Mouse (Mus musculus) hindbrain, embryonic 16.5 days (tissue): ENCODE results near the gene Fbxo42. TPM values are rescaled to one million over a fixed set of nuclear protein-coding genes. Genes with fewer than 3 reads are reported as not detected.
A peak's percentile ranks its signal among the peaks of the same experiment; 100 is the strongest.

Experiments
- ATAC-seq: fragments of 200-750 bp; cut with Nextera tagmentation; 2 replicates; pipeline ENCODE4 v1.8.0; 2017; ENCODE audit warnings: moderate TSS enrichment, moderate library complexity
- H3K27ac ChIP-seq: fragments of 300-500 bp; sonication (generic); 2 replicates; pipeline ENCODE4 v1.5.1; 2014; ENCODE audit warnings: low read depth, mild to moderate bottlenecking, control low read depth, low read length, moderate library complexity
- H3K27me3 ChIP-seq: fragments of 300-500 bp; sonication (generic); replicated peaks from 2 replicates; pipeline ENCODE4 v1.6.1; 2014; ENCODE audit warnings: low read length; ENCODE audit not compliant: control insufficient read depth, insufficient read depth
- H3K36me3 ChIP-seq: fragments of 300-500 bp; sonication (generic); 2 replicates; pipeline ENCODE4 v1.6.1; 2014; ENCODE audit warnings: mild to moderate bottlenecking, low read length, moderate library complexity, mixed read lengths; ENCODE audit not compliant: control insufficient read depth, insufficient read depth
- H3K4me1 ChIP-seq: fragments of 300-500 bp; sonication (generic); 2 replicates; pipeline ENCODE4 v1.6.1; 2014; ENCODE audit warnings: low read depth, low read length; ENCODE audit not compliant: control insufficient read depth, insufficient read depth
- H3K4me2 ChIP-seq: fragments of 300-500 bp; sonication (generic); 2 replicates; pipeline ENCODE4 v1.6.1; 2014; ENCODE audit warnings: mild to moderate bottlenecking, low read length, control low read depth, moderate library complexity
- H3K4me3 ChIP-seq: fragments of 300-500 bp; sonication (generic); 2 replicates; pipeline ENCODE4 v1.5.1; 2014; ENCODE audit warnings: mild to moderate bottlenecking, low read length, control low read depth, moderate library complexity
- H3K9ac ChIP-seq: fragments of 300-500 bp; sonication (generic); 2 replicates; pipeline ENCODE4 v1.6.1; 2014; ENCODE audit warnings: low read depth, mild to moderate bottlenecking, control low read depth, low read length, moderate library complexity
- H3K9me3 ChIP-seq: fragments of 300-500 bp; sonication (generic); 2 replicates; pipeline ENCODE4 v1.6.1; 2014; ENCODE audit warnings: mild to moderate bottlenecking, low read length, moderate library complexity; ENCODE audit not compliant: control insufficient read depth
- WGBS: fragments of 180-500 bp; shearing (Covaris S2); extraction: QIAGEN DNeasy Blood & Tissue Kit; methylation state at CpG from one replicate; pipeline ENCODE4 v1.1.7; 2014; 5-methylcytosine and 5-hydroxymethylcytosine counted together
- polyA plus RNA-seq: library from polyadenylated mRNA; unstranded; fragments of >200 nt; fragmentation: Nextera tagmentation; extraction: Ambion mirVana; gene quantifications from 2 replicates; pipeline ENCODE4 v1.2.1, GENCODE M21; 2015

The Fbxo42 gene
- polyA plus RNA-seq, 1 experiment from 2014 or later, result 20.4 TPM

DNA sequence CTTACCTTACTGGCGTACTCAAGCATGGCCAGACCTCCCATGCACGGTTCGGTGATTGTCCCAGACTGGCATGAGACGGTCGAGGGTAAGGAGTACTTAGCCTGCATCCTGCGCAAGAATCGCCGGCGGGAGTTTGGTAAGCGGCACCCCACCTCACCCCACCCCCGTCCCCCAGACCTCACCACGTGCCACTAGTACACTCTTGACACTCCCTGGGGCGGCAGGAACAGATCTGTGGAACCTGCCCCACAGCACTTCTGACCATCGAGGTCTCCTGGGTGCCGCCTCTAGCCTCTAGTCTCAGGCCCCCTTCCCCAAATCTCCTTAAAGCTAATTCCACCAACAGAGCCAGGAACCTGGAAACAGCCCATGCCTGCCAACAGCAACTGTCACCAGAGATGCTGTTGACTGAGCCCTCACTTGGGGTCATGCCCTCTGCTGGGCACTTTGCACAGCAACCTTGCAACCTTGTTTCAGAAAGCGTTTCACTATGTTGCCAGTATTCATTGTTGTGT is 66.7 kb downstream of the Fbxo42 start:
- Histone ChIP-seq H3K4me2 (peak overlapping the region; percentile 96), H3K4me1 (peaks cover 10% of the 10 kb centered on the region), H3K27ac (no peak overlapping the region), H3K27me3 (no peaks in the 10 kb centered on the region), H3K9ac (peak overlapping the region; percentile 77), H3K4me3 (peak overlapping the region; percentile 64), H3K36me3 (no peaks in the 10 kb centered on the region), H3K9me3 (no peaks in the 10 kb centered on the region)
- WGBS, result 2% methylated on average over 16 of the region's 16 CpGs
- peak; percentile 72 for ATAC-seq

DNA sequence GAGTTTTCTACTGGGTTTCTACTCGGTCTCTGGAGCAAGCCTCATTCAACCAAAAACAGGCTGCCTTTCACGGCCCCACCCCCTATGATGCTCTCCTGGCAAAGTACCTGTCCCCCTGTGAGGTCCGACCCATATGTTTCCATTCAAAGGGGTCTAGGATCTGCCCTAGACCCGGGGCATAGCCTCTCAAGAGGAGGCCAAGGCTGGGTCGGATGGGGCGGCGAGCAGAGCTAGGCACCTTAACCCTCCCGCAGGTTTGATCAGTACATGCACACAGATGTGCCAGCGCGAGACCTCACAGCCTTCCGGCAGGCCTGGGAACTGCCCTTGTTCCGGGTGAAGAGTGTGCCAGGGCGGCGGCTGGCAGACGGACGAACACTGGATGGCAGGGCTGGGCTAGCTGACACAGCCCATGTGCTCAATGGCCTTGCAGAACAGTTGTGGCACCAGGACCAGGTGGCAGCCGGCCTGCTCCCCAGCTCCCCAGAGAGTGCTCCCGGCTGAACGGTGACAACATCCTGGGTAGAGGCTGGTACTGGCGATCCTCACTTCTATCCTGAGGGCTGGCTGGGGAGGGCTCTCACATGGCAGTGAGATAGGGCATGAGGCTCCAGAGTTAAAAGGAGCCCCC is 72.0 kb downstream of the Fbxo42 start:
- no peak overlapping the region for H3K27ac ChIP-seq
- WGBS, result 77% methylated on average over 20 of the region's 20 CpGs
- ATAC-seq, result peak; percentile 37; the same call in 1 of the 2 replicates

DNA sequence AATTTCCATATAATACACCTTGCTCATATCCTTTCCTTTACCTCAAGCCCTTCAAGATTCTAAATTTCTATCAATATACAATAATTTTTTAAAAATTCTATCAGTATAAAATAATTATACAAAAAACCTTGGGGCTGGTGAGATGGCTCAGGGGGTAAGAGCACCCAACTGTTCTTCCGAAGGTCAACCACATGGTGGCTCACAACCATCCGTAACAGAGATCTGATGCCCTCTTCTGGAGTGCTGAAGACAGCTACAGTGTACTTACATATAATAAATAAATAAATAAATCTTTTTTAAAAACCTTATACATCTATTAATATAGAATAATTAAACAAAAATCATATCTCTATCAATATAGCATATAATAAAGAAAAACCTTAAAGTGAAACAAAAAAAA is 74.1 kb downstream of the Fbxo42 start:
- H3K4me3 ChIP-seq, result no peak overlapping the region
- no peaks in the 10 kb centered on the region for H3K4me1 ChIP-seq
- no peak overlapping the region for H3K4me2 ChIP-seq
- WGBS, result 76% methylated on average over 2 of the region's 2 CpGs
- no peaks in the 10 kb centered on the region; the same call in 1 of the 2 replicates for H3K9me3 ChIP-seq
- no peak for ATAC-seq
- H3K9ac ChIP-seq, result no peak overlapping the region
- no peaks in the 10 kb centered on the region for H3K27me3 ChIP-seq
- H3K27ac ChIP-seq, result no peak overlapping the region
- 0 out of 2 replicates have a peak, but pooled peaks cover 2% of the 10 kb centered on the region for H3K36me3 ChIP-seq

More for the DNA sequence above, 72.0 kb downstream of the Fbxo42 start:
- no peak overlapping the region for H3K4me2 ChIP-seq
- H3K9ac ChIP-seq, result no peak overlapping the region
- peaks cover under 1% of the 10 kb centered on the region; the same call in 1 of the 2 replicates for H3K4me1 ChIP-seq
- H3K4me3 ChIP-seq, result no peak overlapping the region
- no peaks in the 10 kb centered on the region for H3K27me3 ChIP-seq
- no peaks in the 10 kb centered on the region; the same call in 1 of the 2 replicates for H3K9me3 ChIP-seq
- H3K36me3 ChIP-seq, result 0 out of 2 replicates have a peak, but pooled peaks cover 2% of the 10 kb centered on the region

DNA sequence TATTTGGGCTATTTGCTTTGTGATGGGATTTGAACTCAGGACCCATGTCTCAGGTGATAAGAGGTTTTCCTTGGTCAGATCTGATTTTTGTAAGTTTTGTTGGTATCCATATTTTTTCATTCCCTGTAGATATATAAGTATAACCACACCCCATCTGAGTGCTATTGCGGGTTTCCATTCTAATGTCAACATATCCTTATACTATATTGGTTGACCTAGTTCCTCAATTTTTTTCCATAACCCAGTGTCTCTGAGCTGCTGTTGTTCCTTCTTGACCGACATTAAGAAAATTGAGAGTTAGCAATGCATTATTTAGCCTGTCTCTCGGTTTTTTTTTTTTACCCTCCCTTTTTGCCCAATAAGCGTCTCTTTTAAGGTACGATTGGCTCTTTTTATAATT is 75.0 kb downstream of the Fbxo42 start:
- H3K27me3 ChIP-seq, result no peaks in the 10 kb centered on the region
- ATAC-seq, result no peak
- H3K4me1 ChIP-seq, result no peaks in the 10 kb centered on the region
- no peak overlapping the region for H3K4me2 ChIP-seq
- H3K27ac ChIP-seq, result no peak overlapping the region
- H3K36me3 ChIP-seq, result 0 out of 2 replicates have a peak, but pooled peaks cover 2% of the 10 kb centered on the region
- H3K9me3 ChIP-seq, result no peaks in the 10 kb centered on the region; the same call in 1 of the 2 replicates
- 88% methylated on average over 5 of the region's 5 CpGs for WGBS
- no peak overlapping the region for H3K9ac ChIP-seq
- no peak overlapping the region for H3K4me3 ChIP-seq

DNA sequence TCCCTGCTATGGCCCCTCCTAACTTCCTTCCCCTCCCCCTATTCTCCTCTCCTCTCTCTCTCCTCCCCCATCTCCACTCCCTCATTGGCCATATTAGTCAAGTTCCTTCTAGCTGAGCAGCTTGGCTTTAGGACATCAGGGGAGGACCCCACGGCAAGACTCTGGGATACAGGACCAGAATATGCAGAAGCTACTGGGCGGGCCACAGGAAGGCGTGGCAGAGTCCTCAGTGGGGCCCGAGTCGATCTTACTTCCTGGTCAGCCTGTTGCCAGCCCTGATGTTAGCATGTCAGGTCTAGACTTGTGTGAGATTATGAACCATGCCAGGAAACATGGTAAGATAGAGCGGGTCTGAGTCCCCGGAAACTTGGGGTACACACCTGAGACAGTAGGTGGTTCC is 81.0 kb downstream of the Fbxo42 start:
- Histone ChIP-seq H3K27ac (no peak overlapping the region), H3K27me3 (no peaks in the 10 kb centered on the region), H3K4me2 (no peak overlapping the region), H3K9ac (no peak overlapping the region), H3K4me1 (no peaks in the 10 kb centered on the region), H3K9me3 (no peaks in the 10 kb centered on the region), H3K4me3 (no peak overlapping the region), H3K36me3 (no peaks in the 10 kb centered on the region)
- no peak for ATAC-seq
- 91% methylated on average over 7 of the region's 7 CpGs for WGBS

DNA sequence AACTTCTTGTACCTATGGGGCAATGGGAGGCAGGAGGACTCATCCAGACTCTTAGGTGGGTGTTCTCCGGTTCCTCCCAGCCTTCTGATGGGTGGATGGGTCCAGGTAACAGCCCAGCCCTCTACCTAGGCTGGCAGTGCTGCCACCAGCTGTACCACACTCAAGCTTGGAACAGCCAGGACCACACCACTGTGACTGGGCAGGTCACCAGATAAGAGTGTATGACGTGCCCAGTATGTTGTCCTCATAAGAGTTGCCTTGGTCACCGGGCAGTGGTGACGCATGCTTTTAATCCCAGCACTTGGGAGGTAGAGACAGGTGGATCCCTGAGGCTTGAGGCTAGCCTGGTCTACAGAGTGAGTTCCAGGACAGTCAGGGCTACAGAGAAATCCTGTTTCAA is 85.5 kb downstream of the Fbxo42 start:
- ATAC-seq, result no peak
- Histone ChIP-seq H3K27me3 (peaks cover 3% of the 10 kb centered on the region; the same call in 1 of the 2 replicates), H3K4me1 (no peaks in the 10 kb centered on the region), H3K4me3 (no peak overlapping the region), H3K9ac (no peak overlapping the region), H3K27ac (no peak overlapping the region), H3K36me3 (no peaks in the 10 kb centered on the region), H3K4me2 (no peak overlapping the region), H3K9me3 (no peaks in the 10 kb centered on the region)
- WGBS, result 94% methylated on average over 4 of the region's 4 CpGs

DNA sequence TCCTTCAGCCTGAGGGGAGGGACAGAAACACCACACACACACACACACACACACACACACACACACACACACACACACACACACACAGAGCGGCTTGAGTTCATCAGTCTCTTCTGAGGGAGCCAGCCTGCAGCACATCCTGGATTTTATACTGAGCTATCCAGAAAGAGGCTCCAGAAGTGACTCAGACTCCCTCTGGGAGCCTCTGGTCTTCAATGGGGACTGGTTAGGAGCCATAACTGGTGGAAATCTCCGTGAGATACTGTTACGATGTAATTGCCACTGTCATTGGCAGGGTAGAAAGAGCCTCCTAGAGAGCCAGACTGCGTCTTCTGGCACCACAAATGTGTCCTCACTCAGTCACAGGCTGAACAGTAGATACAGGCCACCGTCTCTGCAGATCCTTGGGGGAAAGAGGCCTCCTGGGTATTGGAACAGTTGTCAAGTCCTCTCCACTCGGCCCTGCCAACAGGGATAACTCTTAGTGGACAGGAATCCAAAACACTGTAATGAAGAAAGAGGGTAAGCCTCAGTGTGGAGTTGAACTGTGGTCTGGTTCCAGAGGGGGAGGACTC is 87.9 kb downstream of the Fbxo42 start:
- H3K9ac ChIP-seq, result no peak overlapping the region
- H3K36me3 ChIP-seq, result no peaks in the 10 kb centered on the region
- no peak for ATAC-seq
- no peaks in the 10 kb centered on the region for H3K9me3 ChIP-seq
- H3K4me2 ChIP-seq, result no peak overlapping the region
- H3K27ac ChIP-seq, result no peak overlapping the region
- peaks cover 9% of the 10 kb centered on the region for H3K4me1 ChIP-seq
- peaks cover 10% of the 10 kb centered on the region for H3K27me3 ChIP-seq
- H3K4me3 ChIP-seq, result no peak overlapping the region
- WGBS, result 69% methylated on average over 6 of the region's 6 CpGs

DNA sequence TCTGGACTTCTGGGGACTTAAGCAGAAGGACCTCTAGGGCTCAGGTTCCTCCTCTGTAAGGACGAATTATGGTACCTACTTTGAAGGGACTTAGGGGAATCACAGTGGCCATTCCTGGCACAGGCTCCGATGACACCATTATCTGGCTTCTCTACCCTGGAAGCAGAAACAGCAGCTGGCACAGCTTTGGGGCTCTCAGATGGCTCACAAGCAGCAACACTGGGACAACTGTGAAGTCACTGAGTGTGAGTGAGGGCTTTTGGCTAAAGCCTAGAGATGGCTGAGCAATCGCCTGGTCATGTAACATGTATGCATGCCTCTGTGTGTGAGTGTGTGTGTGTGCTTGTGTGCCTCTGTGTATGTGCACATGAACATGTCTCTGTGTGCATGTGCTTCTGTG is 89.1 kb downstream of the Fbxo42 start:
- no peak overlapping the region for H3K4me2 ChIP-seq
- no peak overlapping the region for H3K4me3 ChIP-seq
- H3K27ac ChIP-seq, result no peak overlapping the region
- no peaks in the 10 kb centered on the region for H3K36me3 ChIP-seq
- H3K9ac ChIP-seq, result no peak overlapping the region
- H3K4me1 ChIP-seq, result peaks cover 9% of the 10 kb centered on the region
- WGBS, result 75% methylated on average over 3 of the region's 3 CpGs
- peaks cover 21% of the 10 kb centered on the region for H3K27me3 ChIP-seq
- ATAC-seq, result no peak
- no peaks in the 10 kb centered on the region for H3K9me3 ChIP-seq
